Comparison of ENCODE assay signal across 17 mouse cellular contexts in the genomic region with DNA sequence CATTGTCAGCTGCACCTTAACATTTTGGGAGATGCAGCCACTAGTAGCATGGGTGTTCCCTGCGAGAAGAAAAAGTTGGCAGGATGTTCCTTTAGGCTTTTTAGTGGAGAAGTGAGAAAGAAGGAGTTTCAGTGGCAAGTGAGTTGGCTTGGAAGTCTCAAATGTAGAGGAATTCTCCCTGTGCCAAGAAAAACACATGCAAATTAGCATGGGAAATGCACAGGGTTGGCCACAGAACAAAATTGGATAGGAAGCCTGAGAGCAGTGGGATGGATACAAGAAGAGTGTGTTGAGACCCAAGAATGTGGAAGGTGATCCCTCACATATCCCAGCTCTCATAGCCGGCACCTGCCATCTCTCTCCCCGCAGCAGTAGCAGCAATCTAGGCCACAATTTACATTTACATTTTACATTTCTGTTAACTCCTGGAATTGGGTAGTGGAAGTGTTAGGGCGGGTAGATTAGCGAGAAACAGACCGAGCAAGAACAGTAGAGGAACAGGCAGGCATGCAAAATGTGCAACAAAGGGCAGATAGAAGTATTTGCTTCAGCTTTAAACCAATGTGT.
DNase-seq lines count a peak whose midpoint lies in the region; ATAC-seq and TF ChIP-seq lines count a peak whose summit lies in the region.
"Had no signal": no experiment of that assay in that cellular context is flagged by ENCODE, and none has a peak within 500 bp of the region (broad histone marks: within the 10 kb centered on the region; RNA-seq: fewer than 3 reads in every experiment).

No protein-coding gene starts in this region.

- WGBS in forebrain, embryonic 14.5 days: 58% methylated on average over 6 of the region's 6 CpGs
- WGBS in forebrain, embryonic 10.5 days: 87% methylated on average over 6 of the region's 6 CpGs
- 74% methylated on average over 6 of the region's 6 CpGs for WGBS in kidney, embryonic 14.5 days
- 67% methylated on average over 6 of the region's 6 CpGs for WGBS in midbrain, postnatal 0 days
- WGBS in midbrain, embryonic 15.5 days: 74% methylated on average over 6 of the region's 6 CpGs

- H3K27me3 ChIP-seq in forebrain, embryonic 14.5 days (replicated peaks; ENCODE audit: control insufficient read depth, insufficient read depth, low read length): no peaks in the 10 kb centered on the region
- H3K27me3 ChIP-seq in forebrain, embryonic 10.5 days (ENCODE audit: poor library complexity, severe bottlenecking): peaks cover 18% of the 10 kb centered on the region; the same call in 1 of the 2 replicates
- no peaks in the 10 kb centered on the region for H3K27me3 ChIP-seq in kidney, embryonic 14.5 days (ENCODE audit: control insufficient read depth, insufficient read depth, low read length)
- H3K27me3 ChIP-seq in midbrain, postnatal 0 days (ENCODE audit: insufficient read depth, low read length): 0 out of 2 replicates have a peak, but pooled peaks cover 2% of the 10 kb centered on the region
- no peaks in the 10 kb centered on the region for H3K27me3 ChIP-seq in midbrain, embryonic 15.5 days (replicated peaks)
- H3K27me3 ChIP-seq: intestine, embryonic 15.5 days had no signal

- peak; percentile 78 for DNase-seq in forebrain, embryonic 14.5 days (ENCODE audit: low spot score)
- no peak for DNase-seq in forebrain, embryonic 10.5 days (ENCODE audit: extremely low spot score, low spot score)
- no peak for DNase-seq in kidney, postnatal 25 days
- peak; percentile 22 for DNase-seq in midbrain, postnatal 0 days (ENCODE audit: low spot score)
- peak; percentile 29 for DNase-seq in kidney, postnatal 14 days
- DNase-seq: adrenal gland, postnatal 10 days; B cell, adult 2 months; cerebellum, adult 11 months; gastrocnemius, postnatal 10 days; thymus, adult 2 months had no signal

- no peak overlapping the region for H3K4me3 ChIP-seq in forebrain, embryonic 14.5 days (ENCODE audit: low read depth, low read length)
- no peak overlapping the region for H3K4me3 ChIP-seq in forebrain, embryonic 10.5 days
- no peak overlapping the region for H3K4me3 ChIP-seq in kidney, embryonic 14.5 days (ENCODE audit: low read length)
- H3K4me3 ChIP-seq in midbrain, postnatal 0 days (ENCODE audit: low read depth, low read length): no peak overlapping the region
- no peak overlapping the region for H3K4me3 ChIP-seq in midbrain, embryonic 15.5 days
- H3K4me3 ChIP-seq: embryonic facial prominence, embryonic 15.5 days; intestine, embryonic 15.5 days; limb, embryonic 10.5 days had no signal

- peaks cover 8% of the 10 kb centered on the region; the same call in 1 of the 2 replicates for H3K4me1 ChIP-seq in forebrain, embryonic 14.5 days (ENCODE audit: control insufficient read depth, insufficient read depth, low read length)
- peaks cover 24% of the 10 kb centered on the region for H3K4me1 ChIP-seq in forebrain, embryonic 10.5 days
- peaks cover 15% of the 10 kb centered on the region for H3K4me1 ChIP-seq in kidney, embryonic 14.5 days (ENCODE audit: control insufficient read depth, insufficient read depth, low read length)
- no peaks in the 10 kb centered on the region for H3K4me1 ChIP-seq in midbrain, postnatal 0 days (ENCODE audit: insufficient read depth, low read length)
- H3K4me1 ChIP-seq in midbrain, embryonic 15.5 days: 0 out of 2 replicates have a peak, but pooled peaks cover 3% of the 10 kb centered on the region
- H3K4me1 ChIP-seq: intestine, embryonic 15.5 days had no signal

- peak; percentile 62; the same call in 1 of the 2 replicates for ATAC-seq in forebrain, embryonic 14.5 days
- ATAC-seq in kidney, embryonic 14.5 days (ENCODE audit: low FRiP score, low TSS enrichment): no peak
- ATAC-seq in midbrain, postnatal 0 days (ENCODE audit: low FRiP score): no peak
- no peak for ATAC-seq in midbrain, embryonic 15.5 days (replicated peaks)
- ATAC-seq in erythroblast, adult 5-6 weeks (replicated peaks; ENCODE audit: low FRiP score, poor library complexity, severe bottlenecking): no peak
- ATAC-seq: intestine, embryonic 15.5 days had no signal

- H3K9ac ChIP-seq in forebrain, embryonic 14.5 days (ENCODE audit: low read length): no peak overlapping the region
- no peak overlapping the region for H3K9ac ChIP-seq in kidney, embryonic 14.5 days (ENCODE audit: low read depth, low read length)
- no peak overlapping the region for H3K9ac ChIP-seq in midbrain, postnatal 0 days (replicated peaks; ENCODE audit: low read length, poor library complexity, severe bottlenecking)
- no peak overlapping the region for H3K9ac ChIP-seq in midbrain, embryonic 15.5 days
- H3K9ac ChIP-seq: embryonic facial prominence, embryonic 15.5 days; intestine, embryonic 15.5 days; liver, embryonic 14.5 days had no signal

- TF ChIP-seq CTCF in midbrain, postnatal 0 days (IDR thresholded peaks at IDR 0.05): no peak

- H3K27ac ChIP-seq in forebrain, embryonic 14.5 days (ENCODE audit: low read depth, low read length): no peak overlapping the region
- no peak overlapping the region for H3K27ac ChIP-seq in forebrain, embryonic 10.5 days
- H3K27ac ChIP-seq in kidney, embryonic 14.5 days (ENCODE audit: low read depth, low read length): peak overlapping the region; percentile 63; the same call in 1 of the 2 replicates
- no peak overlapping the region for H3K27ac ChIP-seq in midbrain, postnatal 0 days (ENCODE audit: low read depth, low read length)
- no peak overlapping the region for H3K27ac ChIP-seq in midbrain, embryonic 15.5 days
- H3K27ac ChIP-seq: embryonic facial prominence, embryonic 15.5 days; intestine, embryonic 15.5 days; limb, embryonic 10.5 days; liver, embryonic 14.5 days had no signal

- H3K36me3 ChIP-seq in forebrain, embryonic 14.5 days (ENCODE audit: control insufficient read depth, insufficient read depth, low read length): no peaks in the 10 kb centered on the region
- H3K36me3 ChIP-seq in forebrain, embryonic 10.5 days (replicated peaks): no peaks in the 10 kb centered on the region
- H3K36me3 ChIP-seq in kidney, embryonic 14.5 days (ENCODE audit: control insufficient read depth, insufficient read depth, low read length): no peaks in the 10 kb centered on the region
- H3K36me3 ChIP-seq in midbrain, postnatal 0 days (ENCODE audit: insufficient read depth, low read length): no peaks in the 10 kb centered on the region
- H3K36me3 ChIP-seq in midbrain, embryonic 15.5 days (replicated peaks): no peaks in the 10 kb centered on the region
- H3K36me3 ChIP-seq: embryonic facial prominence, embryonic 15.5 days; intestine, embryonic 15.5 days; limb, embryonic 10.5 days had no signal

- no peaks in the 10 kb centered on the region for H3K9me3 ChIP-seq in forebrain, embryonic 14.5 days (replicated peaks; ENCODE audit: control insufficient read depth, low read length)
- no peaks in the 10 kb centered on the region for H3K9me3 ChIP-seq in forebrain, embryonic 10.5 days
- no peaks in the 10 kb centered on the region for H3K9me3 ChIP-seq in kidney, embryonic 14.5 days (ENCODE audit: control insufficient read depth, low read length)
- no peaks in the 10 kb centered on the region for H3K9me3 ChIP-seq in midbrain, postnatal 0 days (ENCODE audit: low read length)
- no peaks in the 10 kb centered on the region for H3K9me3 ChIP-seq in midbrain, embryonic 15.5 days
- H3K9me3 ChIP-seq: embryonic facial prominence, embryonic 15.5 days; intestine, embryonic 15.5 days; limb, embryonic 10.5 days had no signal

- no peak overlapping the region for H3K4me2 ChIP-seq in forebrain, embryonic 14.5 days (ENCODE audit: low read length)
- H3K4me2 ChIP-seq in kidney, embryonic 14.5 days (replicated peaks; ENCODE audit: low read depth, low read length): no peak overlapping the region
- H3K4me2 ChIP-seq in midbrain, postnatal 0 days (ENCODE audit: low read depth, low read length, poor library complexity, severe bottlenecking): no peak overlapping the region
- H3K4me2 ChIP-seq in midbrain, embryonic 15.5 days: no peak overlapping the region
- H3K4me2 ChIP-seq: embryonic facial prominence, embryonic 15.5 days; intestine, embryonic 15.5 days had no signal

Comparison
In these comparisons a context has a peak if more than half of its experiments do, and no peak if none do; other contexts are left out.
1. DNase-seq: peak in forebrain, embryonic 14.5 days (single experiment), midbrain, postnatal 0 days (single experiment) and kidney, postnatal 14 days (single experiment); none in forebrain, embryonic 10.5 days (single experiment) and kidney, postnatal 25 days (0 of 2).